13 mouse cellular contexts compared by ENCODE assay signal in genomic region chr12:98996581-98996988, GRCm38 (mm10).
DNase-seq lines count a peak whose midpoint lies in the region; ATAC-seq lines count a peak whose summit lies in the region.
"Had no signal": no experiment of that assay in that cellular context is flagged by ENCODE, and none has a peak within 500 bp of the region (broad histone marks: within the 10 kb centered on the region; RNA-seq: fewer than 3 reads in every experiment).

No protein-coding gene starts in this region.

- peak; percentile 23 for DNase-seq in embryonic facial prominence, embryonic 14.5 days (ENCODE audit: low spot score)
- DNase-seq in embryonic facial prominence, embryonic 10.5 days (ENCODE audit: low spot score) = no peak
- DNase-seq in 3T3-L1 (ENCODE audit: low read depth, low spot score) = peak; percentile 84
- peak; percentile 10 for DNase-seq in naive thymus-derived CD4-positive, alpha-beta T cell, adult 2 months (ENCODE audit: low read depth)
- DNase-seq in layer of hippocampus, adult 9-11 months = no peak
- DNase-seq: lung, embryonic 14.5 days had no signal

- no peak overlapping the region for H3K27ac ChIP-seq in embryonic facial prominence, embryonic 14.5 days (replicated peaks; ENCODE audit: low read depth, low read length)
- no peak overlapping the region for H3K27ac ChIP-seq in embryonic facial prominence, embryonic 10.5 days (replicated peaks)
- H3K27ac ChIP-seq in forebrain, embryonic 13.5 days = no peak overlapping the region
- no peak overlapping the region for H3K27ac ChIP-seq in intestine, embryonic 16.5 days (ENCODE audit: low read length)
- H3K27ac ChIP-seq: embryonic facial prominence, embryonic 13.5 days; heart, embryonic 13.5 days; neural tube, embryonic 12.5 days had no signal

- no peaks in the 10 kb centered on the region for H3K9me3 ChIP-seq in embryonic facial prominence, embryonic 14.5 days (ENCODE audit: control insufficient read depth, low read length)
- no peaks in the 10 kb centered on the region for H3K9me3 ChIP-seq in embryonic facial prominence, embryonic 10.5 days
- no peaks in the 10 kb centered on the region for H3K9me3 ChIP-seq in forebrain, embryonic 13.5 days (replicated peaks)
- H3K9me3 ChIP-seq in intestine, embryonic 16.5 days (ENCODE audit: control insufficient read depth, low read length) = no peaks in the 10 kb centered on the region
- H3K9me3 ChIP-seq: embryonic facial prominence, embryonic 13.5 days; heart, embryonic 13.5 days; neural tube, embryonic 12.5 days had no signal

- H3K4me3 ChIP-seq in embryonic facial prominence, embryonic 14.5 days (ENCODE audit: low read depth, low read length) = no peak overlapping the region
- H3K4me3 ChIP-seq in embryonic facial prominence, embryonic 10.5 days = no peak overlapping the region
- no peak overlapping the region for H3K4me3 ChIP-seq in forebrain, embryonic 13.5 days
- H3K4me3 ChIP-seq in intestine, embryonic 16.5 days (ENCODE audit: low read length) = no peak overlapping the region
- H3K4me3 ChIP-seq: embryonic facial prominence, embryonic 13.5 days; heart, embryonic 13.5 days; neural tube, embryonic 12.5 days had no signal

- no peaks in the 10 kb centered on the region for H3K36me3 ChIP-seq in embryonic facial prominence, embryonic 14.5 days (ENCODE audit: control insufficient read depth, insufficient read depth, low read length)
- no peaks in the 10 kb centered on the region for H3K36me3 ChIP-seq in embryonic facial prominence, embryonic 10.5 days (replicated peaks)
- H3K36me3 ChIP-seq in forebrain, embryonic 13.5 days (ENCODE audit: poor library complexity, severe bottlenecking) = no peaks in the 10 kb centered on the region
- H3K36me3 ChIP-seq in intestine, embryonic 16.5 days (ENCODE audit: control insufficient read depth, insufficient read depth, low read length) = no peaks in the 10 kb centered on the region
- H3K36me3 ChIP-seq: embryonic facial prominence, embryonic 13.5 days; heart, embryonic 13.5 days; neural tube, embryonic 12.5 days had no signal

- no peak overlapping the region for H3K9ac ChIP-seq in embryonic facial prominence, embryonic 14.5 days (ENCODE audit: low read depth, low read length)
- H3K9ac ChIP-seq in forebrain, embryonic 13.5 days = no peak overlapping the region
- H3K9ac ChIP-seq in intestine, embryonic 16.5 days (ENCODE audit: low read depth, low read length) = no peak overlapping the region
- H3K9ac ChIP-seq: embryonic facial prominence, embryonic 13.5 days; heart, embryonic 13.5 days; lung, embryonic 14.5 days; neural tube, embryonic 12.5 days had no signal

- H3K27me3 ChIP-seq in embryonic facial prominence, embryonic 14.5 days (replicated peaks; ENCODE audit: control insufficient read depth, insufficient read depth, low read length) = no peaks in the 10 kb centered on the region
- no peaks in the 10 kb centered on the region for H3K27me3 ChIP-seq in embryonic facial prominence, embryonic 10.5 days (replicated peaks; ENCODE audit: low read depth, poor library complexity, severe bottlenecking)
- H3K27me3 ChIP-seq in forebrain, embryonic 13.5 days = no peaks in the 10 kb centered on the region
- no peaks in the 10 kb centered on the region for H3K27me3 ChIP-seq in intestine, embryonic 16.5 days (replicated peaks; ENCODE audit: control insufficient read depth, insufficient read depth, low read length)
- H3K27me3 ChIP-seq: CH12.LX; embryonic facial prominence, embryonic 13.5 days; heart, embryonic 13.5 days; neural tube, embryonic 12.5 days had no signal

- WGBS in embryonic facial prominence, embryonic 14.5 days = 29% methylated on average over 6 of the region's 6 CpGs
- WGBS in embryonic facial prominence, embryonic 10.5 days = 34% methylated on average over 6 of the region's 6 CpGs
- WGBS in forebrain, embryonic 13.5 days = 26% methylated on average over 6 of the region's 6 CpGs
- 31% methylated on average over 6 of the region's 6 CpGs for WGBS in intestine, embryonic 16.5 days

- H3K4me1 ChIP-seq in embryonic facial prominence, embryonic 14.5 days (ENCODE audit: control insufficient read depth, insufficient read depth, low read length) = no peaks in the 10 kb centered on the region
- peaks cover 9% of the 10 kb centered on the region; the same call in 1 of the 2 replicates for H3K4me1 ChIP-seq in embryonic facial prominence, embryonic 10.5 days
- H3K4me1 ChIP-seq in forebrain, embryonic 13.5 days = peaks cover 7% of the 10 kb centered on the region
- H3K4me1 ChIP-seq in intestine, embryonic 16.5 days (ENCODE audit: control insufficient read depth, insufficient read depth, low read length) = no peaks in the 10 kb centered on the region
- H3K4me1 ChIP-seq: embryonic facial prominence, embryonic 13.5 days; heart, embryonic 13.5 days; neural tube, embryonic 12.5 days had no signal

- no peak overlapping the region for H3K4me2 ChIP-seq in embryonic facial prominence, embryonic 14.5 days (ENCODE audit: low read depth, low read length)
- no peak overlapping the region for H3K4me2 ChIP-seq in forebrain, embryonic 13.5 days
- H3K4me2 ChIP-seq in intestine, embryonic 16.5 days (ENCODE audit: low read depth, low read length) = no peak overlapping the region
- H3K4me2 ChIP-seq: embryonic facial prominence, embryonic 13.5 days; heart, embryonic 13.5 days; lung, embryonic 14.5 days; neural tube, embryonic 12.5 days had no signal

- 0 out of 2 replicates have a peak, but pooled peaks have one; percentile 62 for ATAC-seq in embryonic facial prominence, embryonic 14.5 days (ENCODE audit: low read depth)
- peak; percentile 48 to 72; a peak in 3 of 4 replicates for ATAC-seq in hematopoietic stem cell, adult 5-6 weeks (replicated peaks in 1 of 2; ENCODE audit: insufficient read depth in 1 of 2, low FRiP score in 2 of 2, low TSS enrichment in 1 of 2, low read depth in 1 of 2, poor library complexity in 2 of 2, severe bottlenecking in 2 of 2)
- no peak for ATAC-seq in forebrain, embryonic 13.5 days
- ATAC-seq in intestine, embryonic 16.5 days = no peak

Comparison
In these comparisons a context has a peak if more than half of its experiments do, and no peak if none do; other contexts are left out.
1. DNase-seq: peak in embryonic facial prominence, embryonic 14.5 days (single experiment), 3T3-L1 (single experiment) and naive thymus-derived CD4-positive, alpha-beta T cell, adult 2 months (single experiment); none in embryonic facial prominence, embryonic 10.5 days (single experiment) and layer of hippocampus, adult 9-11 months (single experiment).
2. ATAC-seq: peak in embryonic facial prominence, embryonic 14.5 days (single experiment) and hematopoietic stem cell, adult 5-6 weeks (2 of 2); none in forebrain, embryonic 13.5 days (single experiment) and intestine, embryonic 16.5 days (single experiment).